Mouse (Mus musculus) neural tube, embryonic 14.5 days (tissue): Measurements from ENCODE around the gene Robo1. TPM values are rescaled to one million over a fixed set of nuclear protein-coding genes. Genes with fewer than 3 reads are reported as not detected.

ENCODE experiments used
- ATAC-seq: fragments of 200-750 bp; cut with Nextera tagmentation; 2 replicates; pipeline ENCODE4 v1.8.0; 2017; ENCODE audit warnings: low read depth, mild to moderate bottlenecking, moderate TSS enrichment, moderate library complexity
- H3K27ac ChIP-seq: fragments of 300-500 bp; sonication (generic); 2 replicates; pipeline ENCODE4 v1.5.1; 2014; ENCODE audit warnings: low read depth, mild to moderate bottlenecking, control low read depth, low read length, moderate library complexity, mixed read lengths
- H3K27me3 ChIP-seq: fragments of 300-500 bp; sonication (generic); 2 replicates; pipeline ENCODE4 v1.6.1; 2014; ENCODE audit warnings: low read length; ENCODE audit not compliant: control insufficient read depth, insufficient read depth
- H3K36me3 ChIP-seq: fragments of 300-500 bp; sonication (generic); 2 replicates; pipeline ENCODE4 v1.6.1; 2014; ENCODE audit warnings: low read length, mixed read lengths; ENCODE audit not compliant: control insufficient read depth, insufficient read depth
- H3K4me1 ChIP-seq: fragments of 300-500 bp; sonication (generic); 2 replicates; pipeline ENCODE4 v1.6.1; 2014; ENCODE audit warnings: low read length; ENCODE audit not compliant: control insufficient read depth, insufficient read depth
- H3K4me2 ChIP-seq: fragments of 300-500 bp; sonication (generic); 2 replicates; pipeline ENCODE4 v1.6.1; 2014; ENCODE audit warnings: mild to moderate bottlenecking, low read depth, low read length, control low read depth
- H3K4me3 ChIP-seq: fragments of 300-500 bp; sonication (generic); 2 replicates; pipeline ENCODE4 v1.5.1; 2014; ENCODE audit warnings: low read depth, low read length, control low read depth, mixed read lengths
- H3K9ac ChIP-seq: fragments of 300-500 bp; sonication (generic); replicated peaks from 2 replicates; pipeline ENCODE4 v1.6.1; 2014; ENCODE audit warnings: low read depth, mild to moderate bottlenecking, control low read depth, low read length, mixed read lengths
- H3K9me3 ChIP-seq: fragments of 300-500 bp; sonication (generic); 2 replicates; pipeline ENCODE4 v1.6.1; 2016; ENCODE audit warnings: low read length; ENCODE audit not compliant: control insufficient read depth
- WGBS: fragments of 180-500 bp; shearing (Covaris S2); extraction: QIAGEN DNeasy Blood & Tissue Kit; methylation state at CpG from one replicate; pipeline ENCODE4 v1.1.7; 2014; 5-methylcytosine and 5-hydroxymethylcytosine counted together
- polyA plus RNA-seq: library from polyadenylated mRNA; unstranded; fragments of >200 nt; fragmentation: Nextera tagmentation; extraction: Ambion mirVana; gene quantifications from 2 replicates; pipeline ENCODE4 v1.2.1, GENCODE M21; 2014

Robo1 gene
- polyA plus RNA-seq, 1 experiment from 2014 or later: 46.2 TPM

GRCm38 (mm10) chr16:72951969-72952368 lies 643.9 kb downstream of the Robo1 start:
- H3K36me3 ChIP-seq: no peaks in the 10 kb centered on the region
- no peaks in the 10 kb centered on the region for H3K9me3 ChIP-seq
- H3K4me3 ChIP-seq: no peak overlapping the region
- H3K9ac ChIP-seq: no peak overlapping the region
- no peak for ATAC-seq
- H3K4me1 ChIP-seq: no peaks in the 10 kb centered on the region
- no peaks in the 10 kb centered on the region for H3K27me3 ChIP-seq
- no peak overlapping the region for H3K4me2 ChIP-seq
- H3K27ac ChIP-seq: no peak overlapping the region
- WGBS: 75% methylated on average over 6 of the region's 6 CpGs

- Histone ChIP-seq H3K27me3 (no peaks in the 10 kb centered on the region), H3K36me3 (no peaks in the 10 kb centered on the region), H3K27ac (0 out of 2 replicates have a peak overlapping the region, but pooled peaks have one; percentile 34), H3K9me3 (no peaks in the 10 kb centered on the region), H3K4me2 (no peak overlapping the region), H3K4me1 (no peaks in the 10 kb centered on the region), H3K4me3 (no peak overlapping the region), H3K9ac (no peak overlapping the region)
- peak; percentile 66 for ATAC-seq
- 27% methylated on average over 11 of the region's 11 CpGs for WGBS
Measured at GRCm38 (mm10) chr16:72959018-72959702, 651.1 kb downstream of the Robo1 start.

- WGBS: 60% methylated on average over 6 of the region's 6 CpGs
- Histone ChIP-seq H3K36me3 (no peaks in the 10 kb centered on the region), H3K27ac (no peak overlapping the region), H3K4me3 (no peak overlapping the region), H3K27me3 (no peaks in the 10 kb centered on the region), H3K4me2 (no peak overlapping the region), H3K9ac (no peak overlapping the region), H3K9me3 (no peaks in the 10 kb centered on the region), H3K4me1 (no peaks in the 10 kb centered on the region)
- no peak for ATAC-seq
Measured at GRCm38 (mm10) chr16:72959823-72960222, 651.7 kb downstream of the Robo1 start.

GRCm38 (mm10) chr16:72963782-72964181 lies 655.7 kb downstream of the Robo1 start:
- Histone ChIP-seq H3K4me2 (no peak overlapping the region), H3K9me3 (no peaks in the 10 kb centered on the region), H3K9ac (no peak overlapping the region), H3K4me1 (no peaks in the 10 kb centered on the region), H3K27ac (no peak overlapping the region), H3K4me3 (no peak overlapping the region), H3K36me3 (no peaks in the 10 kb centered on the region), H3K27me3 (no peaks in the 10 kb centered on the region)
- no peak for ATAC-seq
- 97% methylated on average over 3 of the region's 3 CpGs for WGBS

- no peak for ATAC-seq
- Histone ChIP-seq H3K27ac (no peak overlapping the region), H3K36me3 (no peaks in the 10 kb centered on the region), H3K9me3 (no peaks in the 10 kb centered on the region), H3K4me1 (0 out of 2 replicates have a peak, but pooled peaks cover 3% of the 10 kb centered on the region), H3K4me3 (no peak overlapping the region), H3K4me2 (no peak overlapping the region), H3K27me3 (no peaks in the 10 kb centered on the region), H3K9ac (no peak overlapping the region)
- WGBS: 70% methylated on average over 7 of the region's 7 CpGs
Measured at GRCm38 (mm10) chr16:72967509-72967908, 659.4 kb downstream of the Robo1 start.

- Histone ChIP-seq H3K27me3 (no peaks in the 10 kb centered on the region), H3K4me3 (no peak overlapping the region), H3K4me1 (0 out of 2 replicates have a peak, but pooled peaks cover 3% of the 10 kb centered on the region), H3K4me2 (no peak overlapping the region), H3K27ac (no peak overlapping the region), H3K9me3 (no peaks in the 10 kb centered on the region), H3K36me3 (no peaks in the 10 kb centered on the region), H3K9ac (no peak overlapping the region)
- 83% methylated on average over 7 of the region's 7 CpGs for WGBS
- no peak for ATAC-seq
Measured at GRCm38 (mm10) chr16:72969990-72970389, 661.9 kb downstream of the Robo1 start.

GRCm38 (mm10) chr16:72973685-72974084 lies 665.6 kb downstream of the Robo1 start:
- no peak overlapping the region for H3K4me3 ChIP-seq
- H3K4me1 ChIP-seq: peaks cover 3% of the 10 kb centered on the region; the same call in 1 of the 2 replicates
- H3K27ac ChIP-seq: no peak overlapping the region
- no peak for ATAC-seq
- H3K4me2 ChIP-seq: no peak overlapping the region
- H3K27me3 ChIP-seq: no peaks in the 10 kb centered on the region
- H3K36me3 ChIP-seq: no peaks in the 10 kb centered on the region
- H3K9ac ChIP-seq: no peak overlapping the region
- H3K9me3 ChIP-seq: no peaks in the 10 kb centered on the region
- 91% methylated on average over 6 of the region's 6 CpGs for WGBS

- Histone ChIP-seq H3K4me1 (peaks cover 3% of the 10 kb centered on the region; the same call in 1 of the 2 replicates), H3K4me2 (no peak overlapping the region)
- no peak for ATAC-seq
Measured at GRCm38 (mm10) chr16:72974681-72975080, 666.6 kb downstream of the Robo1 start.

GRCm38 (mm10) chr16:72976849-72977576 lies 668.9 kb downstream of the Robo1 start:
- Histone ChIP-seq H3K27ac (no peak overlapping the region), H3K9ac (no peak overlapping the region), H3K36me3 (no peaks in the 10 kb centered on the region), H3K9me3 (no peaks in the 10 kb centered on the region), H3K27me3 (no peaks in the 10 kb centered on the region), H3K4me1 (no peaks in the 10 kb centered on the region; the same call in 1 of the 2 replicates), H3K4me2 (peak overlapping the region; percentile 28; the same call in 1 of the 2 replicates), H3K4me3 (no peak overlapping the region)
- peak; percentile 42; the same call in 1 of the 2 replicates for ATAC-seq
- WGBS: 34% methylated on average over 19 of the region's 19 CpGs

More at GRCm38 (mm10) chr16:72974681-72975080, 666.6 kb downstream of the Robo1 start:
- Histone ChIP-seq H3K27ac (no peak overlapping the region), H3K9me3 (no peaks in the 10 kb centered on the region), H3K36me3 (no peaks in the 10 kb centered on the region), H3K9ac (no peak overlapping the region), H3K27me3 (no peaks in the 10 kb centered on the region), H3K4me3 (no peak overlapping the region)
- WGBS: 87% methylated on average over 4 of the region's 4 CpGs
